Comparison of ENCODE assay signal across 9 mouse cellular contexts in the genomic region with DNA sequence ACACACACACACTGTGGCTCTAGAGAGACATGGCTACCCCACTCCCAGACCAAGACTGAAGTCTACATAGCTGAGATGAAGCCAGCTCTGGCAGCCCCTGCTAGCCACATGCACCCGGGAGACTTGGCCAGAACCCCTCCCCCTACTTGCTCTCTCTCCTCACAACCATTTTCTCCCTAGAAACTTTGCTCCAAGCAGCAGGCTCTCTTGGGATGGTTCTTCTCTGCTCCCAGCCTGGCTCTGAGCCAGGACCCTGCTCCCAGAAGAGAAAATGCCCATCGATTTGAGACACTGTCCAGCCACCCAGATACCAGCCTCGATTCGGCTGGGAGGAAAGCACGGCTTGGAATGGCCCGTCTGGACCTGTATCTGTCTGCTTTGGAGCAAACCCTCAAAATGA. TPM values are rescaled to one million over a fixed set of nuclear protein-coding genes. Genes with fewer than 3 reads are reported as not detected.
DNase-seq lines count a peak whose midpoint lies in the region; ATAC-seq and TF ChIP-seq lines count a peak whose summit lies in the region.
"Had no signal": no experiment of that assay in that cellular context is flagged by ENCODE, and none has a peak within 500 bp of the region (broad histone marks: within the 10 kb centered on the region; RNA-seq: fewer than 3 reads in every experiment).

No protein-coding gene starts in this region.

- no peak overlapping the region for H3K9ac ChIP-seq in forebrain, embryonic 12.5 days
- no peak overlapping the region; the same call in 1 of the 2 replicates for H3K9ac ChIP-seq in kidney, embryonic 16.5 days (replicated peaks; ENCODE audit: low read length)

- peak overlapping the region; percentile 82; the same call in 1 of the 2 replicates for H3K27ac ChIP-seq in left cerebral cortex, adult 2 months
- H3K27ac ChIP-seq in forebrain, embryonic 12.5 days, result peak overlapping the region; percentile 75
- H3K27ac ChIP-seq in kidney, embryonic 16.5 days (ENCODE audit: low read length), result no peak overlapping the region

- DNase-seq in left cerebral cortex, adult 2 months (ENCODE audit: extremely low spot score in 1 of 2, low spot score in 2 of 2), result peak in 1 of 2 experiments; percentile 44
- no peak for DNase-seq in left cerebral cortex, postnatal 10 days (ENCODE audit: extremely low spot score in 1 of 2, low spot score in 2 of 2)
- peak; percentile 49 to 67 for DNase-seq in layer of hippocampus, postnatal 14 days (ENCODE audit: low spot score in 2 of 2)
- DNase-seq in right cerebral cortex, postnatal 14 days, result peak; percentile 36
- DNase-seq in adrenal gland, postnatal 4 days (ENCODE audit: low spot score in 2 of 2), result no peak
- DNase-seq in gastrocnemius, postnatal 10 days, result no peak

- H3K27me3 ChIP-seq in forebrain, embryonic 12.5 days, result peaks cover 50% of the 10 kb centered on the region
- peaks cover 15% of the 10 kb centered on the region for H3K27me3 ChIP-seq in kidney, embryonic 16.5 days (ENCODE audit: insufficient read depth, low read length)
- H3K27me3 ChIP-seq: Patski had no signal

- intact Hi-C loops in left cerebral cortex, adult 2 months (cut with DNase I), result no loop called here
- intact Hi-C loops in left cerebral cortex, postnatal 10 days (cut with DNase I), result no loop called here

- H3K4me2 ChIP-seq in forebrain, embryonic 12.5 days, result peak overlapping the region; percentile 28; the same call in 1 of the 2 replicates
- no peak overlapping the region for H3K4me2 ChIP-seq in kidney, embryonic 16.5 days (replicated peaks; ENCODE audit: low read depth, low read length)

- no peaks in the 10 kb centered on the region for H3K9me3 ChIP-seq in forebrain, embryonic 12.5 days
- H3K9me3 ChIP-seq in kidney, embryonic 16.5 days (ENCODE audit: low read length), result no peaks in the 10 kb centered on the region

- no peak for ATAC-seq in forebrain, embryonic 12.5 days (ENCODE audit: low FRiP score)
- ATAC-seq in kidney, embryonic 16.5 days (ENCODE audit: low FRiP score, low TSS enrichment), result no peak
- ATAC-seq: Patski had no signal

- peaks cover 67% of the 10 kb centered on the region for H3K4me1 ChIP-seq in forebrain, embryonic 12.5 days
- H3K4me1 ChIP-seq in kidney, embryonic 16.5 days (ENCODE audit: insufficient read depth, low read length), result peaks cover 15% of the 10 kb centered on the region

- no peak for TF ChIP-seq CTCF in left cerebral cortex, adult 2 months (IDR thresholded peaks at IDR 0.05)

- 30% methylated on average over 6 of the region's 6 CpGs for WGBS in forebrain, embryonic 12.5 days
- 28% methylated on average over 6 of the region's 6 CpGs for WGBS in kidney, embryonic 16.5 days

- H3K36me3 ChIP-seq in forebrain, embryonic 12.5 days (replicated peaks), result 0 out of 2 replicates have a peak, but pooled peaks cover 6% of the 10 kb centered on the region
- no peaks in the 10 kb centered on the region for H3K36me3 ChIP-seq in kidney, embryonic 16.5 days (ENCODE audit: insufficient read depth, low read length)

- H3K4me3 ChIP-seq in left cerebral cortex, adult 2 months, result peak overlapping the region; percentile 63
- H3K4me3 ChIP-seq in forebrain, embryonic 12.5 days (replicated peaks), result no peak overlapping the region
- no peak overlapping the region for H3K4me3 ChIP-seq in kidney, embryonic 16.5 days (ENCODE audit: low read length)

RNA-seq across cellular contexts. Expression of a gene that starts 5.2 kb away (rescaled TPM):
- 10 to 100 TPM; 55.3 to 66.9 TPM for total RNA-seq in left cerebral cortex, adult 2 months (2021)
- 10 to 100 TPM; 45.3 to 56.2 TPM for total RNA-seq in left cerebral cortex, postnatal 10 days (2021)
- polyA plus RNA-seq in forebrain, embryonic 12.5 days (2016; fragmentation: Nextera tagmentation; extraction: Ambion mirVana), result 10.3 and 15.1 TPM in 2 replicates
- 10 to 100 TPM; 78.2 to 81.1 TPM for total RNA-seq in layer of hippocampus, postnatal 14 days (2021)
- polyA plus RNA-seq in kidney, embryonic 16.5 days (2015; fragmentation: Nextera tagmentation; extraction: Ambion mirVana), result 3.3 and 5.3 TPM in 2 replicates
- 1 to 10 TPM; 2.4 TPM for total RNA-seq in adrenal gland, postnatal 4 days (2021)
- total RNA-seq in gastrocnemius, postnatal 10 days (2021), result 10 to 100 TPM; 15.2 to 20.2 TPM

RNA-seq across cellular contexts. Expression of a gene that starts 13.6 kb away (rescaled TPM):
- total RNA-seq in left cerebral cortex, adult 2 months (2021), result 10 to 100 TPM; 22.0 to 25.4 TPM
- total RNA-seq in left cerebral cortex, postnatal 10 days (2021), result 10 to 100 TPM; 22.2 to 23.4 TPM
- polyA plus RNA-seq in forebrain, embryonic 12.5 days (2016; fragmentation: Nextera tagmentation; extraction: Ambion mirVana), result 17.8 and 21.0 TPM in 2 replicates
- 10 to 100 TPM; 26.2 to 27.2 TPM for total RNA-seq in layer of hippocampus, postnatal 14 days (2021)
- 32.7 and 35.4 TPM in 2 replicates for polyA plus RNA-seq in kidney, embryonic 16.5 days (2015; fragmentation: Nextera tagmentation; extraction: Ambion mirVana)
- 10 to 100 TPM; 32.4 to 34.3 TPM for total RNA-seq in adrenal gland, postnatal 4 days (2021)
- 10 to 100 TPM; 11.5 to 14.5 TPM for total RNA-seq in gastrocnemius, postnatal 10 days (2021)

Comparison
In these comparisons a context has a peak if more than half of its experiments do, and no peak if none do; other contexts are left out.
1. DNase-seq: peak in layer of hippocampus, postnatal 14 days (2 of 2) and right cerebral cortex, postnatal 14 days (single experiment); none in left cerebral cortex, postnatal 10 days (0 of 2), adrenal gland, postnatal 4 days (0 of 2) and gastrocnemius, postnatal 10 days (single experiment).
2. RNA of a gene that starts 5.2 kb away (total RNA-seq): 78.2 to 81.1 TPM in layer of hippocampus, postnatal 14 days, 55.3 to 66.9 TPM in left cerebral cortex, adult 2 months, 45.3 to 56.2 TPM in left cerebral cortex, postnatal 10 days and 15.2 to 20.2 TPM in gastrocnemius, postnatal 10 days; 2.4 TPM in adrenal gland, postnatal 4 days; every median in the first group is over 4 times any median in the second.